Comparison of ENCODE assay signal across 26 mouse cellular contexts in the genomic region with DNA sequence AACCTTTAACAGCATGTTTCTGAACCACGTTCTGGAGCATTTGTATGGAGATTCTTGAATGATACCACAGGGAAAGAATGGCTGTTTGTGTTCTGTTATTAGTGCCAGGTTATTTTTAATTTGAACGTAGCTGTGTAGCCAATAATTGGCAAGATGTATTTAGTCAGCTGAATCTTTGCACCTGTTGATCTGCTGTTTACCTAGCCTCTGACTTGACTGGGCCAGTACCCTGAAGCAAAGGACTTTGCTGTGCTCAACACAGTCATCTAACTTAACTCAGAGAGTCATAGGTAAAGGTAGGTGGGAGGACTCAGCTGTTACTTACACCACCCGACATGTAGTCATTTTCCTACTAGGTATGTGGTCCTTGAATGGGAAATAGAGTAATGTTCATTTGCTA.
"Had no signal": no experiment of that assay in that cellular context is flagged by ENCODE, and none has a peak within 500 bp of the region (broad histone marks: within the 10 kb centered on the region; RNA-seq: fewer than 3 reads in every experiment).

No protein-coding gene starts in this region.

- H3K9ac ChIP-seq: embryonic facial prominence, embryonic 12.5 days; embryonic facial prominence, embryonic 13.5 days; embryonic facial prominence, embryonic 15.5 days; forebrain, embryonic 12.5 days; forebrain, embryonic 13.5 days; forebrain, embryonic 15.5 days; forebrain, postnatal 0 days had no signal

- H3K36me3 ChIP-seq: forebrain, embryonic 15.5 days had no signal

- H3K4me3 ChIP-seq: embryonic facial prominence, embryonic 10.5 days; embryonic facial prominence, embryonic 12.5 days; embryonic facial prominence, embryonic 13.5 days; embryonic facial prominence, embryonic 15.5 days; erythroblast, embryonic 14.5 days; forebrain, embryonic 10.5 days; forebrain, embryonic 12.5 days; forebrain, embryonic 13.5 days; forebrain, embryonic 15.5 days; heart, adult 2 months had no signal

- DNase-seq: cerebellum, adult 2 months; cerebellum, adult 8-10 months; cerebellum, adult 9-10 months; cerebellum, adult 9-11 months; cerebellum, postnatal 10 days; cerebellum, postnatal 14 days; cerebellum, postnatal 25 days; cerebellum, postnatal 36 days; embryo, embryonic 11 days; forebrain, postnatal 0 days; gastrocnemius, postnatal 10 days; gastrocnemius, postnatal 14 days; gastrocnemius, postnatal 25 days; gastrocnemius, postnatal 36 days; heart, adult 11 months; heart, adult 18-20 months; heart, adult 2 months had no signal

- H3K27ac ChIP-seq: embryonic facial prominence, embryonic 10.5 days; embryonic facial prominence, embryonic 12.5 days; embryonic facial prominence, embryonic 13.5 days; embryonic facial prominence, embryonic 15.5 days; forebrain, embryonic 10.5 days; forebrain, embryonic 12.5 days; forebrain, embryonic 13.5 days; forebrain, embryonic 15.5 days; heart, adult 2 months had no signal

- H3K27me3 ChIP-seq: embryonic facial prominence, embryonic 12.5 days; embryonic facial prominence, embryonic 13.5 days; embryonic facial prominence, embryonic 15.5 days; forebrain, embryonic 12.5 days; forebrain, embryonic 13.5 days; forebrain, embryonic 15.5 days had no signal
